Mouse (Mus musculus): ENCODE measurements at regions not wholly inside any gene's neighbourhood (a gene's known extent, or its start where the extent isn't known, plus 50 kb on each side); places are given as distances from the start of the nearest gene placed in this dataset.

GRCm38 (mm10) chr6:117390233-117390848 lies 222.0 kb downstream of the Cxcl12 start:
- Histone ChIP-seq H3K4me2 (replicated peaks; ENCODE audit: low read depth, low read length, severe bottlenecking) (no peak overlapping the region), H3K27me3 (ENCODE audit: control insufficient read depth, insufficient read depth, low read length) (no peaks in the 10 kb centered on the region), H3K9ac (ENCODE audit: low read depth, low read length, severe bottlenecking) (no peak overlapping the region), H3K27ac (replicated peaks; ENCODE audit: low read depth, low read length) (no peak overlapping the region), H3K36me3 (ENCODE audit: control insufficient read depth, insufficient read depth, low read length) (no peaks in the 10 kb centered on the region), H3K9me3 (ENCODE audit: control insufficient read depth, low read length) (no peaks in the 10 kb centered on the region), H3K4me3 (replicated peaks; ENCODE audit: low read length) (no peak overlapping the region), H3K4me1 (ENCODE audit: control insufficient read depth, insufficient read depth, low read length) (no peaks in the 10 kb centered on the region)
- DNase-seq (ENCODE audit: low spot score) (no peak), ATAC-seq (ENCODE audit: low FRiP score, low read depth) (no peak)
- TF ChIP-seq POLR2A (IDR thresholded peaks at IDR 0.05; ENCODE audit: borderline replicate concordance, extremely low read depth, insufficient read depth, insufficient read length) = no peak
- WGBS = 78% methylated on average over 7 of the region's 7 CpGs

- no peak for ATAC-seq (ENCODE audit: low FRiP score, low read depth)
- Histone ChIP-seq H3K4me2 (replicated peaks; ENCODE audit: low read depth, low read length, severe bottlenecking) (no peak overlapping the region), H3K9me3 (ENCODE audit: control insufficient read depth, low read length) (no peaks in the 10 kb centered on the region), H3K27ac (replicated peaks; ENCODE audit: low read depth, low read length) (no peak overlapping the region), H3K9ac (ENCODE audit: low read depth, low read length, severe bottlenecking) (no peak overlapping the region), H3K4me3 (replicated peaks; ENCODE audit: low read length) (no peak overlapping the region), H3K4me1 (ENCODE audit: control insufficient read depth, insufficient read depth, low read length) (no peaks in the 10 kb centered on the region), H3K36me3 (ENCODE audit: control insufficient read depth, insufficient read depth, low read length) (no peaks in the 10 kb centered on the region), H3K27me3 (ENCODE audit: control insufficient read depth, insufficient read depth, low read length) (no peaks in the 10 kb centered on the region)
- DNase-seq (ENCODE audit: low spot score) = no peak
- TF ChIP-seq POLR2A (IDR thresholded peaks at IDR 0.05; ENCODE audit: borderline replicate concordance, extremely low read depth, insufficient read depth, insufficient read length) = no peak
Measured at GRCm38 (mm10) chr6:117393480-117393879, 225.1 kb downstream of the Cxcl12 start.

DNA sequence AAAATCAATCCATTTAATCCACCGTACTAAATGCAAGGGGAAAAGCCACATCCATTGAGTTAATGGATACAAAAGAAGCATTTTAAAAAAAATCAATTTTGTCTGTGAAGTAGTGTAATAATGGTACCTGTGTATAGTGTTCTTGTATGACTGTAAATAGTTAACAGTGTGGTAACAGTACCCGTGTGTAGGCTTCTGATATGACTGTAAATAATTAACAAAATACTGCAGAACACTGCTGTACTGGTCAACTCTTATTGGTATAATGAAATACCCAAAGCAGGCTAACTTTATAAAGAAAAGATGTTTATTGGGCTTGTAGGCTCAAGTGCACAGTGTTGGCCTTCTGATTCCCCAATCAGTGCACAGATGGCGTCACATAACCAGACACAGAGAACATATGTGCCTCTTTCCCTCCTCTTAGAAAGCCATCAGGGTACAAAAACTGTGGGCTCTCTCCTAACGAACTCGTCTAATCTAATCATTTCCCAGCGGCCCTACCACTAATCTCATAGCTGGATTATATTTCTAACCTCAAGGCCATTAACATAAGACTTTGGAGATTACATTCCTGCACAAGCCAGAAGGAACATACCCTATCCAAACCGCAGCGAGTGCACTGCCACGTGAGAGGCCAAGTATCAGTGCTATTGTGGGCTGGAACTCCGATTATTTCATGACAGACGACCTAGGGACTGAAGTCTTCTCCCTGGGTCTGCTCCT lies 237.4 kb downstream of the Cxcl12 start:
- H3K27ac ChIP-seq (replicated peaks; ENCODE audit: low read depth, low read length) = no peak overlapping the region
- 0 out of 2 replicates have a peak, but pooled peaks cover 8% of the 10 kb centered on the region for H3K27me3 ChIP-seq (ENCODE audit: control insufficient read depth, insufficient read depth, low read length)
- H3K4me3 ChIP-seq (replicated peaks; ENCODE audit: low read length) = no peak overlapping the region
- no peak for TF ChIP-seq POLR2A (IDR thresholded peaks at IDR 0.05; ENCODE audit: borderline replicate concordance, extremely low read depth, insufficient read depth, insufficient read length)
- 46% methylated on average over 11 of the region's 11 CpGs for WGBS
- peaks cover 21% of the 10 kb centered on the region for H3K4me1 ChIP-seq (ENCODE audit: control insufficient read depth, insufficient read depth, low read length)
- no peak for ATAC-seq (ENCODE audit: low FRiP score, low read depth)
- H3K4me2 ChIP-seq (replicated peaks; ENCODE audit: low read depth, low read length, severe bottlenecking) = no peak overlapping the region
- DNase-seq (ENCODE audit: low spot score) = no peak
- no peak overlapping the region for H3K9ac ChIP-seq (ENCODE audit: low read depth, low read length, severe bottlenecking)
- no peaks in the 10 kb centered on the region for H3K9me3 ChIP-seq (ENCODE audit: control insufficient read depth, low read length)
- no peaks in the 10 kb centered on the region for H3K36me3 ChIP-seq (ENCODE audit: control insufficient read depth, insufficient read depth, low read length)

GRCm38 (mm10) chr6:117406312-117406595 lies 237.9 kb downstream of the Cxcl12 start:
- Histone ChIP-seq H3K4me2 (replicated peaks; ENCODE audit: low read depth, low read length, severe bottlenecking) (no peak overlapping the region), H3K9me3 (ENCODE audit: control insufficient read depth, low read length) (no peaks in the 10 kb centered on the region), H3K27me3 (ENCODE audit: control insufficient read depth, insufficient read depth, low read length) (0 out of 2 replicates have a peak, but pooled peaks cover 9% of the 10 kb centered on the region), H3K4me3 (replicated peaks; ENCODE audit: low read length) (no peak overlapping the region), H3K9ac (ENCODE audit: low read depth, low read length, severe bottlenecking) (no peak overlapping the region), H3K4me1 (ENCODE audit: control insufficient read depth, insufficient read depth, low read length) (peaks cover 21% of the 10 kb centered on the region), H3K27ac (replicated peaks; ENCODE audit: low read depth, low read length) (no peak overlapping the region), H3K36me3 (ENCODE audit: control insufficient read depth, insufficient read depth, low read length) (no peaks in the 10 kb centered on the region)
- DNase-seq (ENCODE audit: low spot score) (no peak), ATAC-seq (ENCODE audit: low FRiP score, low read depth) (no peak)
- 50% methylated on average over 4 of the region's 4 CpGs for WGBS
- TF ChIP-seq POLR2A (IDR thresholded peaks at IDR 0.05; ENCODE audit: borderline replicate concordance, extremely low read depth, insufficient read depth, insufficient read length) = no peak

GRCm38 (mm10) chr6:117406757-117407156 lies 238.4 kb downstream of the Cxcl12 start:
- H3K4me3 ChIP-seq (replicated peaks; ENCODE audit: low read length) = no peak overlapping the region
- no peak overlapping the region for H3K27ac ChIP-seq (replicated peaks; ENCODE audit: low read depth, low read length)
- no peak overlapping the region for H3K9ac ChIP-seq (ENCODE audit: low read depth, low read length, severe bottlenecking)
- H3K4me2 ChIP-seq (replicated peaks; ENCODE audit: low read depth, low read length, severe bottlenecking) = 0 out of 2 replicates have a peak overlapping the region, but pooled peaks have one; percentile 18
- 0 out of 2 replicates have a peak, but pooled peaks cover 7% of the 10 kb centered on the region for H3K27me3 ChIP-seq (ENCODE audit: control insufficient read depth, insufficient read depth, low read length)
- peaks cover 21% of the 10 kb centered on the region for H3K4me1 ChIP-seq (ENCODE audit: control insufficient read depth, insufficient read depth, low read length)
- no peak for TF ChIP-seq POLR2A (IDR thresholded peaks at IDR 0.05; ENCODE audit: borderline replicate concordance, extremely low read depth, insufficient read depth, insufficient read length)
- H3K9me3 ChIP-seq (ENCODE audit: control insufficient read depth, low read length) = no peaks in the 10 kb centered on the region
- ATAC-seq (ENCODE audit: low FRiP score, low read depth) = 0 out of 2 replicates have a peak, but pooled peaks have one; percentile 9
- 21% methylated on average over 9 of the region's 9 CpGs for WGBS
- no peak for DNase-seq (ENCODE audit: low spot score)
- no peaks in the 10 kb centered on the region for H3K36me3 ChIP-seq (ENCODE audit: control insufficient read depth, insufficient read depth, low read length)

All from limb, embryonic 14.5 days (tissue).